Mouse (Mus musculus): ENCODE measurements around the gene Ptprg. TPM values are rescaled to one million over a fixed set of nuclear protein-coding genes. Genes with fewer than 3 reads are reported as not detected.

The Ptprg gene
- polyA plus RNA-seq, 1 experiment from 2014 or later, result 20.8 TPM

- 79% methylated on average over 1 of the region's 1 CpGs for WGBS
- no peak for ATAC-seq (ENCODE audit: insufficient read depth, low FRiP score)
- no peak overlapping the region for H3K9ac ChIP-seq (ENCODE audit: low read length)
- no peaks in the 10 kb centered on the region for H3K27me3 ChIP-seq (ENCODE audit: control insufficient read depth, insufficient read depth, low read length)
- H3K4me3 ChIP-seq (replicated peaks; ENCODE audit: low read length), result no peak overlapping the region
- peaks cover 6% of the 10 kb centered on the region; the same call in 1 of the 2 replicates for H3K4me1 ChIP-seq (ENCODE audit: control insufficient read depth, insufficient read depth, low read length)
- H3K9me3 ChIP-seq (replicated peaks; ENCODE audit: control insufficient read depth, low read length), result no peaks in the 10 kb centered on the region
- H3K27ac ChIP-seq (ENCODE audit: low read length), result no peak overlapping the region
- H3K36me3 ChIP-seq (ENCODE audit: control insufficient read depth, insufficient read depth, low read length), result no peaks in the 10 kb centered on the region
- H3K4me2 ChIP-seq (ENCODE audit: low read depth, low read length), result no peak overlapping the region
Measured at GRCm38 (mm10) chr14:11642977-11643376, 89.6 kb downstream of the Ptprg start.

- 49% methylated on average over 6 of the region's 6 CpGs for WGBS
- Histone ChIP-seq H3K9ac (ENCODE audit: low read length) (no peak overlapping the region), H3K9me3 (replicated peaks; ENCODE audit: control insufficient read depth, low read length) (no peaks in the 10 kb centered on the region), H3K27me3 (ENCODE audit: control insufficient read depth, insufficient read depth, low read length) (no peaks in the 10 kb centered on the region), H3K27ac (ENCODE audit: low read length) (no peak overlapping the region), H3K4me1 (ENCODE audit: control insufficient read depth, insufficient read depth, low read length) (no peaks in the 10 kb centered on the region), H3K4me3 (replicated peaks; ENCODE audit: low read length) (no peak overlapping the region), H3K4me2 (ENCODE audit: low read depth, low read length) (no peak overlapping the region), H3K36me3 (ENCODE audit: control insufficient read depth, insufficient read depth, low read length) (no peaks in the 10 kb centered on the region)
- ATAC-seq (ENCODE audit: insufficient read depth, low FRiP score), result no peak
Measured at GRCm38 (mm10) chr14:11657374-11657773, 104.0 kb downstream of the Ptprg start.

GRCm38 (mm10) chr14:11663661-11664215, 110.4 kb downstream of the Ptprg start:
- Histone ChIP-seq H3K36me3 (ENCODE audit: control insufficient read depth, insufficient read depth, low read length) (no peaks in the 10 kb centered on the region), H3K9me3 (replicated peaks; ENCODE audit: control insufficient read depth, low read length) (no peaks in the 10 kb centered on the region), H3K27ac (ENCODE audit: low read length) (no peak overlapping the region), H3K4me3 (replicated peaks; ENCODE audit: low read length) (no peak overlapping the region), H3K4me2 (ENCODE audit: low read depth, low read length) (no peak overlapping the region), H3K4me1 (ENCODE audit: control insufficient read depth, insufficient read depth, low read length) (no peaks in the 10 kb centered on the region), H3K27me3 (ENCODE audit: control insufficient read depth, insufficient read depth, low read length) (no peaks in the 10 kb centered on the region), H3K9ac (ENCODE audit: low read length) (no peak overlapping the region)
- no peak for ATAC-seq (ENCODE audit: insufficient read depth, low FRiP score)
- 50% methylated on average over 11 of the region's 11 CpGs for WGBS

- WGBS, result 66% methylated on average over 9 of the region's 9 CpGs
- Histone ChIP-seq H3K4me2 (ENCODE audit: low read depth, low read length) (no peak overlapping the region), H3K9me3 (replicated peaks; ENCODE audit: control insufficient read depth, low read length) (no peaks in the 10 kb centered on the region), H3K27ac (ENCODE audit: low read length) (no peak overlapping the region), H3K4me1 (ENCODE audit: control insufficient read depth, insufficient read depth, low read length) (no peaks in the 10 kb centered on the region), H3K36me3 (ENCODE audit: control insufficient read depth, insufficient read depth, low read length) (no peaks in the 10 kb centered on the region), H3K27me3 (ENCODE audit: control insufficient read depth, insufficient read depth, low read length) (no peaks in the 10 kb centered on the region), H3K4me3 (replicated peaks; ENCODE audit: low read length) (no peak overlapping the region), H3K9ac (ENCODE audit: low read length) (no peak overlapping the region)
- no peak for ATAC-seq (ENCODE audit: insufficient read depth, low FRiP score)
Measured at GRCm38 (mm10) chr14:11664302-11664701, 111.0 kb downstream of the Ptprg start.

GRCm38 (mm10) chr14:11665046-11665445, 111.7 kb downstream of the Ptprg start:
- Histone ChIP-seq H3K4me3 (replicated peaks; ENCODE audit: low read length) (no peak overlapping the region), H3K4me2 (ENCODE audit: low read depth, low read length) (no peak overlapping the region), H3K27me3 (ENCODE audit: control insufficient read depth, insufficient read depth, low read length) (no peaks in the 10 kb centered on the region), H3K9ac (ENCODE audit: low read length) (no peak overlapping the region), H3K36me3 (ENCODE audit: control insufficient read depth, insufficient read depth, low read length) (no peaks in the 10 kb centered on the region), H3K9me3 (replicated peaks; ENCODE audit: control insufficient read depth, low read length) (no peaks in the 10 kb centered on the region), H3K27ac (ENCODE audit: low read length) (no peak overlapping the region), H3K4me1 (ENCODE audit: control insufficient read depth, insufficient read depth, low read length) (no peaks in the 10 kb centered on the region)
- 75% methylated on average over 7 of the region's 7 CpGs for WGBS
- no peak for ATAC-seq (ENCODE audit: insufficient read depth, low FRiP score)

- no peak for ATAC-seq (ENCODE audit: insufficient read depth, low FRiP score)
- no peak overlapping the region for H3K4me3 ChIP-seq (replicated peaks; ENCODE audit: low read length)
- no peaks in the 10 kb centered on the region for H3K4me1 ChIP-seq (ENCODE audit: control insufficient read depth, insufficient read depth, low read length)
- H3K36me3 ChIP-seq (ENCODE audit: control insufficient read depth, insufficient read depth, low read length), result no peaks in the 10 kb centered on the region
- 24% methylated on average over 3 of the region's 3 CpGs for WGBS
- H3K9me3 ChIP-seq (replicated peaks; ENCODE audit: control insufficient read depth, low read length), result no peaks in the 10 kb centered on the region
- no peak overlapping the region for H3K27ac ChIP-seq (ENCODE audit: low read length)
- no peak overlapping the region for H3K4me2 ChIP-seq (ENCODE audit: low read depth, low read length)
- no peaks in the 10 kb centered on the region for H3K27me3 ChIP-seq (ENCODE audit: control insufficient read depth, insufficient read depth, low read length)
- H3K9ac ChIP-seq (ENCODE audit: low read length), result no peak overlapping the region
Measured at GRCm38 (mm10) chr14:11667762-11668161, 114.4 kb downstream of the Ptprg start.

GRCm38 (mm10) chr14:11670847-11671246, 117.5 kb downstream of the Ptprg start:
- Histone ChIP-seq H3K4me3 (replicated peaks; ENCODE audit: low read length) (no peak overlapping the region), H3K27ac (ENCODE audit: low read length) (no peak overlapping the region), H3K4me2 (ENCODE audit: low read depth, low read length) (no peak overlapping the region), H3K9ac (ENCODE audit: low read length) (no peak overlapping the region), H3K9me3 (replicated peaks; ENCODE audit: control insufficient read depth, low read length) (no peaks in the 10 kb centered on the region), H3K36me3 (ENCODE audit: control insufficient read depth, insufficient read depth, low read length) (no peaks in the 10 kb centered on the region), H3K4me1 (ENCODE audit: control insufficient read depth, insufficient read depth, low read length) (no peaks in the 10 kb centered on the region), H3K27me3 (ENCODE audit: control insufficient read depth, insufficient read depth, low read length) (no peaks in the 10 kb centered on the region)
- 33% methylated on average over 6 of the region's 6 CpGs for WGBS
- no peak for ATAC-seq (ENCODE audit: insufficient read depth, low FRiP score)

- Histone ChIP-seq H3K4me3 (replicated peaks; ENCODE audit: low read length) (no peak overlapping the region), H3K27ac (ENCODE audit: low read length) (no peak overlapping the region), H3K4me1 (ENCODE audit: control insufficient read depth, insufficient read depth, low read length) (no peaks in the 10 kb centered on the region), H3K9ac (ENCODE audit: low read length) (no peak overlapping the region), H3K27me3 (ENCODE audit: control insufficient read depth, insufficient read depth, low read length) (no peaks in the 10 kb centered on the region), H3K4me2 (ENCODE audit: low read depth, low read length) (no peak overlapping the region), H3K9me3 (replicated peaks; ENCODE audit: control insufficient read depth, low read length) (no peaks in the 10 kb centered on the region), H3K36me3 (ENCODE audit: control insufficient read depth, insufficient read depth, low read length) (no peaks in the 10 kb centered on the region)
- no peak for ATAC-seq (ENCODE audit: insufficient read depth, low FRiP score)
- WGBS, result 84% methylated on average over 3 of the region's 3 CpGs
Measured at GRCm38 (mm10) chr14:11672981-11673547, 119.7 kb downstream of the Ptprg start.

GRCm38 (mm10) chr14:11678201-11678600, 124.9 kb downstream of the Ptprg start:
- H3K9me3 ChIP-seq (replicated peaks; ENCODE audit: control insufficient read depth, low read length), result no peaks in the 10 kb centered on the region
- no peak overlapping the region for H3K9ac ChIP-seq (ENCODE audit: low read length)
- H3K27me3 ChIP-seq (ENCODE audit: control insufficient read depth, insufficient read depth, low read length), result no peaks in the 10 kb centered on the region
- H3K4me2 ChIP-seq (ENCODE audit: low read depth, low read length), result no peak overlapping the region
- H3K27ac ChIP-seq (ENCODE audit: low read length), result no peak overlapping the region
- H3K4me3 ChIP-seq (replicated peaks; ENCODE audit: low read length), result no peak overlapping the region
- 59% methylated on average over 4 of the region's 4 CpGs for WGBS
- no peaks in the 10 kb centered on the region for H3K36me3 ChIP-seq (ENCODE audit: control insufficient read depth, insufficient read depth, low read length)
- ATAC-seq (ENCODE audit: insufficient read depth, low FRiP score), result no peak
- H3K4me1 ChIP-seq (ENCODE audit: control insufficient read depth, insufficient read depth, low read length), result peaks cover 11% of the 10 kb centered on the region
